Mouse (Mus musculus): ENCODE results near the gene Efl1.

Efl1 gene

DNA sequence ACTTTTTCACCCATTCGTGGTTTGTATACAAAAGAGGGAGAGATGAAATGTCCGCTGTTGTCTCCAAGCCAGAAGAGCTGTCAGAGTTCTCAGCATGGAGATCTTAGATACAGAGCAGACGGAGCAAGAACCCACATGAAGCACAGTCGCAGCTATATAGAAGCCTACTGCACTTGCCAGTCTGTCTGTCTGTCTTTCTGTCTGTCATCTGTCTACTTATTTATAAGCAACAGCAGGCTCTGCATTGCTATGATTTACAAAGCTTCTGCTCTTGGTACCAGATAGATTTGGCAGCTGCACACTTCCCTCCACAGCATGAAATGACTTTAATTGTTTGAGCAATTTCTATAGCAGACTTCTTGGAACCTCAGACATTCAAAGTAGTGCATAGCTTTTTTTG lies 110.1 kb downstream of the Efl1 start:
- CTCF ChIA-PET = no interaction called here

DNA sequence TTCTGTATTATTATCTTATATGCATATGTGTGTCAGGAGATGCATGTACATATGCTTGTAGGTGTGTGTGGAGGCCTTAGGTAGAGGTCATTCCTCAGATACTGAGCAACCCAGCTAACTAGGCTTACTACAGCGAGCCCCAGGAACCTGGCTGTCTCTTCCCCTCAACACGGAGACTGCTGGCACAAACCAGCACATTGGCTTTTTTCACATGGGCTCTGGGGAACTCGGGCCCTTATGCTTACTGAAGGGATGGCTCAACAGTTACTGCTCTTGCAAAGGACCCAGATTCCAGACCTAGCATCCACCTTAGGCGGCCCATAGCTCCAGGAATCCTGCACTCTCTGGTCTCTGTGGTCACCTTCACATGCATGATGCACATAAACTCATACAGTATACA lies 110.7 kb downstream of the Efl1 start:
- CTCF ChIA-PET = no interaction called here

DNA sequence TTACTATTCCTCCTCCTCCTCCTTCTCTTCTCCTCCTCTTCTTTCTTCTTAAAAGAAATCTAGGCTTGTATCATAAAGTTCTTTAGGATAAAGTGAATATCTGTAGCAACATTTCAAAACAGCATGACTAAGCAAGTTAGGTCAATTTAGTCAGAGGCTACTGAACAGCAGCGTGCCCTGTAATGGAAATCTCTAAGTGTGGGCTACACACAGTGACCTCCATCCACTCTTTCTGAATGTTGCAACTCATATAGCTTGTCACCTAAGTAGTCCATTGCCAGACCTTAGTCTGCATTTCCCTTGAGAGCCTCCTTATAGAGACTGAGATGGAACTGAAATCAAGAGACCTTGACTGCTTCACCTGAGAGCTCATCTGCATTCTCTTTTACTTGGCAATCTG lies 116.5 kb downstream of the Efl1 start:
- CTCF ChIA-PET = no interaction called here

DNA sequence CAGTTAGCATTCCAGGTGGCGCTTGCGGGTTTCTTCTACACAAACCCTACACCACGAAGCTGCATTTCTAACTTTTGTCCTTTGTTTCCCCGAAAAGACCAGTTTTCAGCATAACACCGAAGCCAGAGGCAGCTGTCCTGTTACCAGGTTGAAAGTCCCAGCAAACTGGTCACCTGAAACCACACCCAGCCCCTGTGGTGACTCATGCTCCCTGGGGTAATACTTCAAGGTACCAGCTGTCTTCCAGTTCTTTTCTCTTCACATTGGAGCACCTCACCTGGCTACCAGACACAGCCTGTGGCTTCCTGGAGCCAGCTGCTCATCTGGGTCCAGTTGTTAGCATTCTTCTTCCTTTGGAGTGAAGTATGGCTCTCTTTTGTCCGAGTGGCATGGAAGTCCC lies 118.2 kb downstream of the Efl1 start:
- CTCF ChIA-PET = no interaction called here

DNA sequence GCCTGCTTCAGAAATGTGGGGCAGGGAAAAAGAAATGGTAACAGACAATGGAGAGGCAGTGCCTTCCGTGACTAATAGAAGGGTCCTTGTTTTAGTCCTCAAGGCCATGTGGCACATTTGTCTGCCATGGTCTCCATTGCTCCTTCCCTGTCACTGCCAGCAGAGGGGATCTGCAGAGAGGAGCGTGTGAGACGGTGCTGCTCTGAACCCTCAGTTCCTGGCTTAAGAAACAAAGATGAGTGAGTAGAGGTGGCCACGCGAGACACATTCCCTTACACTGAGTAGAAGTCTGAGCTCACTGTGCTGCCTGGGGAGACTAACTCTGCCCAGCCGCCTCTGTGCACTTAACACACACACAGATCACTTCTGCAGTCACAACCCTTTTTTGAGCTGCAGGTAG lies 121.8 kb downstream of the Efl1 start:
- CTCF ChIA-PET = no interaction called here

DNA sequence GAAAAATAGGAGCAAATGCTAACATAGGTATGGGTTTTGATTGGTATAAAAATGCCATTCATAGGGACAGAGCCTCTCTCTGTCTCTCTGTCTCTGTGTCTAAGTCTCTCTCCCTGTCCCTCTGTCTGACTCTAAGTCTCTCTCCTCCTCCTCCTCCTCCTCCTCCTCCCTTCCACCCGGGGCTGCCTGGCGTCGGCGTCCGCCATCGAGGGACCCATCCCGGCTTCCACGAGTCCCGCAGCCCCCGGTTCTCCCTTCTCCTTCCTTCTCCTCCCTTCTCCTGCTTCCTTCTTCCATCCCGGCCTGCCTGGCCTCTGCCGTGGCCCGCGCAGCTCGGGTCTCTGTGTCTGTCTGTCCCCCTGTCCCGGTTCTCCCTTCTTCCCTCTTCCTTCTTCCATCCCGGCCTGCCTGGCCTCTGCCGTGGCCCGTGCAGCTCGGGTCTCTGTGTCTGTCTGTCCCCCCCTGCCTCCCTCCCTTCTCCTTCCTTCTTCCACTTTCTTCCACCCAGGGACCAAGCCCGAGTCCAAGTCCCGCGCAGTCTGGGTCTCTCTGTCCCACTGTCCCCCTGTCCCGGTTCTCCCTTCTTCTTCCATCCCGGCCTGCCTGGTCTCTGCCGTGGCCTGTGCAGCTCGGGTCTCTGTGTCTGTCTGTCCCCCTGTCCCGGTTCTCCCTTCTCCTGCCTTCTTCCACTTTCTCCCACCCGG lies 122.7 kb downstream of the Efl1 start:
- CTCF ChIA-PET = interaction anchor here (0.6 kb wide), 1 partner anchor 996 kb away, joined by 9 read pairs; no protein-coding TSS in a partner anchor

DNA sequence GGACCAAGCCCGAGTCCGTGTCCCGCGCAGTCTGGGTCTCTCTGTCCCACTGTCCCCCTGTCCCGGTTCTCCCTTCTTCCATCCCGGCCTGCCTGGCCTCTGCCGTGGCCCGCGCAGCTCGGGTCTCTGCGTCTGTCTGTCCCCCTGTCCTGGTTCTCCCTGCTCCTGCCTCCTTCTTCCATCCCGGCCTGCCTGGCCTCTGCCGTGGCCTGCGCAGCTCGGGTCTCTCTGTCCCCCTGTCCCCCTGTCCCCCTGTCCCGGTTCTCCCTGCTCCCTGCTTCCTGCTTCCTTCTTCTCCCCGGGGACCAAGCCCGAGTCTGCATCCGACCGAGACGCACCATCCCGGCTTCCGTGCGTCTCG lies 123.2 kb downstream of the Efl1 start:
- CTCF ChIA-PET = interaction anchor here (0.6 kb wide), 1 partner anchor 995 kb away, joined by 9 read pairs; no protein-coding TSS in a partner anchor

DNA sequence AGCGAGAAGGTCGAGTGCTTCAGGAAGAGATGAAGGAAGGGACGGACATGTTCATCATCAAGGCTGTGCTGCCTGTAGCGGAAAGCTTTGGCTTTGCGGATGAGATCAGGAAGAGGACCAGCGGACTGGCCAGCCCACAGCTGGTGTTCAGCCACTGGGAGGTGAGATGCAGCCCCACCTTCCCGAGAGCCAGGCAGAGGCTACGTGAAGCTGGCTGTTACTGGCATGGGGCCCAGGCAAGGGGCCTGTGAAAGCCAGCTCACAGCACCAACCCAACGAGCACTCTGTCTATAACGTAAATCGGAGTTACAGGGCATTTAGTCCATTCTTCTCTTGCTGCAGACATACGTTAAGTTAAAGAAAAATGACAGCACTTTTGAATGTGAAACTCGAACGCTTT lies 124.1 kb downstream of the Efl1 start:
- CTCF ChIA-PET = no interaction called here

DNA sequence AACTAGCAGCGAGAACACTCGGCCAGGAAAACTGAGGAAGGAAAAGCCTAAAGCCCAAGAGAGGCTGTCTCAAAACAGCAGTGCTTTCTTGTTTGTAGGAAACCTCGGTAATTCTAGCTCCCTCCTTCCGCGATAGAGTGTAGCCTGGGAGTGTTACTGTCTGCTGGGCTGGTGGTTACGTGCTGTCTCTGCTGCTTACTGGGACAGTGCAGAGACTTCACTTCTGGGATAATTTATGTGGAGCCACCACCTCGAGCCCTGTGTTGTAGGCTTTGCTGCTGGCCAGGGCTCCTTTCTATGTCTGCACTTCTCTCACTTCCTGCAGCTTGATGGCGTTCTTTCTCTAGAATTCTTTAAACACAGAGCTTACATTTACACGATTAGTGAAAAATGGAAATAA lies 124.7 kb downstream of the Efl1 start:
- CTCF ChIA-PET = no interaction called here

DNA sequence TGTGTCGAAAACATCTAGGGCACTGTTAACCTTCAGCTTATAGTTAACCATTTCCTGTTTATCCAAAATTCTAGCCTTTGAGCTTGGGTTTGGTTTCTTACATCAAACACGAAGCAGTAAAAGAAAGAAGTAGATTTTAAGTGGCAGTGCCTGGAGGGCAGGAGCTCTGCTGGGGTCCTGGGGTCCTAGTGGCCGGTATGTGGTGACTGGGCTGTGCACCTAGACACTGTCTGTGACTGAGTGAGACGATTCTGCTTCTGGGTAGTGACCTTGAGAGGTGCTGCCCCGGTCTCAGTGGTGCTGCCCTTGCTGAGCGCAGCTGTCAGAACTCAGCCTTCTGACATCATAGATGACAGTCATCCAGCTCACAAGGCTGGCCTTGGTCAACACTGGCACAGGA lies 125.5 kb downstream of the Efl1 start:
- CTCF ChIA-PET = no interaction called here

DNA sequence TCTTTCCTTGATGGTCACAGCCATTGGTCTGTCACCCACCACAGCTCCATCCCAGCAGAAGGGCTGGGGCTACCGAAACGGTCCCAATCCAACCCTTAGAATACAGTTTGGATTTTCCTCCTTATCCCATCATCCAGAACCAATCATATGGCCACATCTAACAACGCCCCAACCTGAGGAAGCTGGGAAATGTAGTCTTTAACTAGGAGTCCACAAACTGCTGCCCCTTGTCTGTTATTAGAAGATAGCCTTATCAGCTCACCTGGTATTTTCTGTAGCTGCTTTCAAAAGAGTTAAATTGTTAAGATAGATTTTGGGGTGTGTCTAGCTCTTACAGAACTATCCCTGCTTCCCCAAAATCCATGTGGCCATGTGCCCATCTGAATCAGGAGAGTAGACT lies 126.7 kb downstream of the Efl1 start:
- CTCF ChIA-PET = no interaction called here

DNA sequence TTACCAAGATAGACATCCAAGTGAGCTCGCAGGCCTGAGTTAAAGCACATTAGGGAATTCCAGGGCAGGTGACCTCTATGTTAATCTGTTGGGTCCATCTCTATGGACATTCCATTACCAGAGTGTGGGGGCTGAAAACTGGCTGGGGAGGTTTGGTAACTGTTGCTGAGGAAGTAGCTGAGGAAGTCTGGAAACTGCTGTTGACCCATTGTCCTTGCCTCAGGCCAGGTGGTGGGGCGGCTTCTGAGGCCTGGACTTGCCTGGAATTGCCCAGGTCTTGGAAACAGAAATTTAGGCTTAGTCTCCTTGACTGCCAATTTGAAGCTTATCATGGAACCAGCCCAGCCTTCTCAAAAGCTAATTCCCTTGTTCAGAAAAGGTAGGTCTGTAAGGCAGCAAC lies 134.7 kb downstream of the Efl1 start:
- CTCF ChIA-PET = no interaction called here

DNA sequence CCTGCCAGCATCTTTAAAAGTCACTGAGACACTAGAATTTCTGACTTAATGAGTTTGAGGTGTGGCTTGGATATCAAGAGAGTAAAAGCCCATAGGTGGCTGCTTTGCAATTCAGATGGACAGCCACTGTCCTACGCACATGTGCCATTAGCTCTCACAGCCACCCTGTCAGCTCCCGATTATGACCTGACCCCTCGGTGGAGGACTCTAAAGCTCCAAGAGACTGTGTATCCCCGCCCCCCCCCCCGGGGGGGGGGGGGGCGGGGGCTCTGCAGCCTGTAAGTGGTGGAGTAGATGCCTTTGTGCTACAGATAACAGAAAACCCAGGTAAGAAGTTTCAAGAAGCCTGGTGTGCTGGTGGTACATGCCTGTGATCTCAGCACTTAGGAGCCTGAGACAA lies 135.3 kb downstream of the Efl1 start:
- CTCF ChIA-PET = no interaction called here

DNA sequence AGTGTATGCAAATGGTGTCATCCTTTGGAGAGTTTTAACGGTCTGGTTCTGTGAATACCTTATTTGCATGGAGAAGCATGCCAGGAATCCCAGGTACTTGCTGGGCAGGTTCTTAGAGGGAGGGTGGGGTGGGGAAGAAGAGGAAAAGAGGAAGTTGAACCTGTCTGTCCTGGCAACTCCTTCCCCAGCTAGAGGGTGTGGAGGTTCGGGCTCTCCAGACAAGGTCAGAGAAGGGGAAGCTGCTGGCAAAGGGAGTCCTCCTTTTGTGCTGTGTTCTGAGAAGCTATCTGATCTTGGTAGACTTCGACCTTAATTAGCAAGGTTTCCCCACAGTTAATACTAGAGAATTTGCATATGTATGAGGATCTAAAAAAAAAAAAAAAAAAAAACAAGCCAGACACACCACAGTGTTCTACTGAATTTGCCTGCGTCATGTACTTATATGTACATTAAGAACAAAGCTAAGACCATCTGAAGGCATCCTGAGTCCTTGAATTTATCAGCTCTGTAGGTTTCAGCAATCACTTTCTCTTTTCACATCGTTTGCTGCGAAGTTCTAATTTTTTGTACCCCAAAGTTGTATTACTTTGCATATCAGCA lies 137.0 kb downstream of the Efl1 start:
- CTCF ChIA-PET = no interaction called here

DNA sequence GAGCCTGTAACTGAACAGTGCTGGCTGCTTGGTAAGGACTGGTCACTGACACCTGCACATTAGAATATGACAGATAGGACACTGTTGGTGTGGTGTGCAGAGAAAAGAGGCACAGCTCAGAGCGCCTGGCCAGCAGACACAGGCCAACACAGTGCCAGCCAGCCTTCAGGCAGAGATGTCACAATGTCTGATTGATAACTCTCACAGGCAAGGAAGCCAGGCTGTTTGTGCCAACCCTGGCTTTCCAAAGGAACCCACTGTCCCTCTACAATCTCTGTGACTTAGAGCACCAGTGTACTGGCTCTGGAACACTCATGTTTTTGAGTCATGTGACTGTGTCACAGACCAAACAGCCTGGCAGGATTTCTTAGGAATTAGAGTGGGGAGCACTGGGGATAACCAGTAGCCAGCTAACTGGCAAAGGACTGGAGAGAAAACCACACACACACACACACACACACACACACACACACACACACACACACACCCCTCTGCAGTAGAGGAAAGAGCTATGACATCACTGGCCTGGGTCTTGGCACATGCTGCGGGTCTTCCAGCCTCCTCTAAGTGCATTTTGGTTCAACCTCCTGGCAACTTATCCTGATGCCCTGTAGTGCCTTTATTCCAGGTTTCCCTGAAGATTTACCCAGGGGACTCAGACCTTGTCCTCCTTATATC lies 137.7 kb downstream of the Efl1 start:
- CTCF ChIA-PET = no interaction called here

DNA sequence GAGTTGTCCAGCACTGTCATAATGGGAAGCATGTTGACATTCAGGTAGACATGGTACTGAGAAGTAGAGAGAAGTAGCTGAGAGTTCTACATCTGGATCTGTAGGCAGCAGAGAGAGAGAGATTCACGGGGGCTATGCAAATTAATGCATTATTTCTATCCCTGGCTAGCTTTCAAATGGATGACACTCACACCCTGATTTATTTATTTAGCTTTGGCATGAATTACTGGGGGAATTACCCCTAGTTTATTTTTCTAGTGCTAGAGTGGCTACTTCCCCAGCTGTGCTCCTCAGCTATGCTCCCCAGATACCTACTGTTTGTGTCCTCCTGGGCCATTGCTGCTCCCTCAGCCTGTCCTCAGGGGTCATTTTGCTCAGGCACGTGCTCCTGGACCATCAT lies 144.2 kb downstream of the Efl1 start:
- CTCF ChIA-PET = no interaction called here

DNA sequence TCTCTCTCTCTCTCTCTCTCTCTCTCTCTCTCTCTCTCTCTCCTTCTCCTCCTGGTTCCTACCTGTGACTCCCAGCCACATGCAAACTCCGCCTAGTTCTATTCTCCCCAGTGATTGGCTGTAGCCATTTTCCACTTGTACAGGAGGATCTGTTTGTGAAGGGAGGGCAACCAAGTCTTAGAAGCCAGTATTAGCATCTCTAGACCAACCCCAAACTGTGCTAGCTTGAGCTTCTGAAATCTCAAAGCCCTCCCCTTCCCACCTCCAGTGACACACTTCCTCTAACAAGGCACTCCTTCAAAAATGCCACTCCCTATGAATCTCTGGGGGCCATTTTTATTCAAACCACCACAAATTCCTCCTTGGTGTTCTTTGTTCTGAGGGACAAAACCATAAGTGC lies 144.7 kb downstream of the Efl1 start:
- CTCF ChIA-PET = no interaction called here

DNA sequence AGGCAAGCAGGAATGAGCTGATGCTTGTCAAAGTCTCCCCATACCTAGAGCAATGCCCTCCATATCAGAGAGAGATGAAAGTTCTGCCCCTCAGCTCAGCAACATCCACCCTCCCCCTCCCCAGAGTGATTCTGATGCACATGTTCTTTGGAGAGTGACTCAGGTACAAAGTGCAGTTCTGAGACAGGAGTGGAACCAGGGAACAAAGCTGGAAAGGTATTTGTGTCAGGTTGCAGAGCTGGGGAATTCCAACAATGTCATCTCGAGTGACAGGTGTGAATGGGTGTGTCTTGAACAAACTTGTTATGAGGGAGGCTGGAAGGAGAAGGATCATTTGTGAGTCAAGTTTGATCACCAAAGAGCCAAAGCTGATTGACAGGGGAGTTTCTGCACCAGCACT lies 146.1 kb downstream of the Efl1 start:
- CTCF ChIA-PET = no interaction called here

DNA sequence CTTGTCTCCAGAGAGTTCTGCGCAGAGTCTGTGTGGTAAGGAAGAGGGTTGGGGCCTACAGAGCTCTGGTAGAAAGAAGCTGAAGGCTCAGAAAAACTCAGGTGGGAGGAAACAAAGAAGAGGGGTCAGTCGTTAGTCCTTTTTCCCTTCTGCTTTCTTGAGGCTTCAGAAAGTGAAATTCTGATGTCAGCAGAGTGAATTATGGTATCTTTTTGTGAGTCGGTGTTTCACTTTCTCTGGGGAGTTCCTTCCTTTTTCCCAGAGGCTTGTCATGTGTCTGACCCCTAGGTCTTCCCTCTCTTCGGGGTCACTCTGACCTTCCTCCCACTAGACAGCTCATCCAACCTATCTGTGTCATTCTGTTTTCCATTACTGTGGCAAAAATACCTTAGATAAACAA lies 153.8 kb downstream of the Efl1 start:
- CTCF ChIA-PET = interaction anchor here (0.6 kb wide), 1 partner anchor 72 kb away, joined by 4 read pairs; no protein-coding TSS in a partner anchor

DNA sequence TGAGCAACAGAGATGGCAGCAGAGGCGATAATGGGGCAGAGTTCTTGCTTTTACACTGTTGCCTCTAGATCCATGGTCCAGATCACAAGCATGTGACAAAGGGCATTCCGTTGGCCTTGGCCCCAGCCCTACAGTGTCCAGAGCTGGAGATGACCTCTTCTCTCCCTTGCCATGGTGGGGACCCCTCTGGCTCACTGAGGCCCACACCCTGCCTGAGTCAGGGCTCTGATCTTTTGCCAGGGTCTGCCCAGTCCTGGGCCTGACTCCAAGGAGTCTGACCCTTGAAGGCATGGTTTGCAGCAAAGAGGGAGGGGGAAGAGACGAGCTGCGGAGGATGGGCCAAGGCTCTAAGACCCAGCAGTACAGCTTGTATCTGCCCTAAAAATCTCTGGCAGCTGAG lies 159.8 kb downstream of the Efl1 start:
- CTCF ChIA-PET = no interaction called here

DNA sequence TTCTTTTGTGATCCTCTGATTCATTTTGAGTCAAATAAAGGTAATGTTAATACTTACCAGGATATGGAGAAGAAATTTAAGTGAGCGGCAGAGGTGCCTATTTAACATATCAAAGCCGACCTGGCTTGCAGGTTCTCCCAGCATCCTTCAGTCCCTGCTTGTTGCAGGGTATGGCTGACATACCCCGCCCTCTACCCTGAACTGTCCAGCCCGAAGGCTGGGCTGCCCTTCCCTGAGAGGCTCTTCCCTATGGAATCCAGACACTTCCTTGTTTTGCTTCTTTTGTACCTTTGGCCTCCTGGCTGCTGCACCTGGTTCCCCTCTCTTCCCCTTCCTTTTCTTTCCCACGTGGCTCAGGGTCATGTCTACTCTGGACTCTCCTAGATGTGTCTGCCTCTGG lies 160.7 kb downstream of the Efl1 start:
- CTCF ChIA-PET = no interaction called here

DNA sequence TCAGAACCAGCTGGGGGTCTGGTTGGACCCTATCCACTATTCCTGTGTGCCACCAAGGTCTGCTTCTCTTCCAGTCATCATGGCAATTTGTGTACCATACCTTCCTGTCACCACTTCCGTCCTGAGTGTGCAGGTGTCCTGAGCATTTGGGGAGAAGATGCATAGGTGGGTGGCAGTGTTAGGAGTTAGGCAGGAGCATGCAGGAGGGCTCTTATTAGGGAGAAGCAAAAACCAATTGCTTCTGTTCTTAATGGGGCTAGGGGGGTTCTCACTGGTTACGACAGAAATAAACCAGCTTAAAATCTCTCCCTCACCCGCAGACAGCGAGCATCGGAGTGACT lies 162.4 kb downstream of the Efl1 start:
- CTCF ChIA-PET = no interaction called here

DNA sequence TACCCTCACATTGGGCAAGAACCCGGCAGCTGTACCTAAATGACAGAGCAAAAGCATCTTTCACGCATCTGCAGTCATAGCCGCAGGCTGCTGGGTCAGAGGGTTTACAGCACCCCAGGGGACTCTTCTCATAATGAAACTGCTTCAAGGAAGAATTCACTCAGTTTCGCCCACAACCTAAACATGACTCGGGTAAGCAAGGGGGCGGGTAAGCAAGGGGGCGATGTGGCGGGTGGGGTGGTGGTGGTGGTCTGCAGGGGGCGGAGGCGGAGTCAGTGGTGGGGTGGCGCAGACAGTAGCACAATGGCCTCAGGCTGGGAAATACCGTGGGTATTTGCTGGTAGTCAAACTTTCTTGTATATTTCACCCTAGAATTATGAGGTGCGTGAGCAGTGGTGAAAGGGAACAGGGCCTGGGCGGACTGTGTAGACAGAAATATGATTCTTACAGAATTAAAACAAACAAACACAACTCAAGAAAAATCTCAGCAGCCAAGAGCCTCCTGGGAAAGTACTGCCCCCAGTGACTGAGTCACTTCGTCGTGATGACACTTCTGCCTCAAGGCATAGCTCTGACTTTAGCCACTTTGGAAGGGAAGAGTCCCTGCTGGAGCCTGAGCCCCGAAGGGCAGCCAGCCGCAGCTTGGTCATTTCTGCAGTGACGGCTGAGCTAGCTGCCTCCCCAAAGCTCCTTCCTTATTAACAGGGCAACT lies 162.9 kb downstream of the Efl1 start:
- CTCF ChIA-PET = interaction anchor here (0.6 kb wide), 1 partner anchor 54 kb away, joined by 3 read pairs; no protein-coding TSS in a partner anchor
